Mouse (Mus musculus) hindbrain, embryonic 11.5 days (tissue): ENCODE data around the gene Cfap206. TPM values are rescaled to one million over a fixed set of nuclear protein-coding genes. Genes with fewer than 3 reads are reported as not detected.

ENCODE experiments used
- ATAC-seq: fragments of 200-750 bp; cut with Nextera tagmentation; 2 replicates; pipeline ENCODE4 v1.8.0; 2017; ENCODE audit warnings: mild to moderate bottlenecking, moderate TSS enrichment, moderate library complexity; ENCODE audit not compliant: low FRiP score
- DNase-seq: peaks from one replicate; pipeline ENCODE4 v3.0.0-alpha.2; 2015; ENCODE audit warnings: low spot score
- H3K27ac ChIP-seq: fragments of 300-500 bp; sonication (generic); 2 replicates; pipeline ENCODE4 v1.5.1; 2014; ENCODE audit warnings: mild to moderate bottlenecking, low read depth, low read length
- H3K27me3 ChIP-seq: fragments of 300-500 bp; sonication (generic); 2 replicates; pipeline ENCODE4 v1.6.1; 2014; ENCODE audit warnings: mild to moderate bottlenecking, low read length, moderate library complexity, mixed read lengths; ENCODE audit not compliant: control insufficient read depth, insufficient read depth
- H3K36me3 ChIP-seq: fragments of 300-500 bp; sonication (generic); 2 replicates; pipeline ENCODE4 v1.6.1; 2014; ENCODE audit warnings: mild to moderate bottlenecking, low read length, moderate library complexity, mixed read lengths; ENCODE audit not compliant: control insufficient read depth, insufficient read depth
- H3K4me1 ChIP-seq: fragments of 300-500 bp; sonication (generic); replicated peaks from 2 replicates; pipeline ENCODE4 v1.6.1; 2014; ENCODE audit warnings: low read length, mixed read lengths; ENCODE audit not compliant: control insufficient read depth, insufficient read depth
- H3K4me2 ChIP-seq: fragments of 300-500 bp; sonication (generic); replicated peaks from 2 replicates; pipeline ENCODE4 v1.6.1; 2014; ENCODE audit warnings: mild to moderate bottlenecking, low read depth, low read length
- H3K4me3 ChIP-seq: fragments of 300-500 bp; sonication (generic); 2 replicates; pipeline ENCODE4 v1.5.1; 2014; ENCODE audit warnings: low read depth, low read length
- H3K9ac ChIP-seq: fragments of 300-500 bp; sonication (generic); 2 replicates; pipeline ENCODE4 v1.6.1; 2014; ENCODE audit warnings: low read depth, low read length
- H3K9me3 ChIP-seq: fragments of 300-500 bp; sonication (generic); 2 replicates; pipeline ENCODE4 v1.6.1; 2016; ENCODE audit warnings: low read length; ENCODE audit not compliant: control insufficient read depth
- WGBS: fragments of 180-500 bp; shearing (Covaris S2); extraction: QIAGEN DNeasy Blood & Tissue Kit; methylation state at CpG from one replicate; pipeline ENCODE4 v1.1.7; 2014; 5-methylcytosine and 5-hydroxymethylcytosine counted together
- polyA plus RNA-seq: library from polyadenylated mRNA; unstranded; fragments of >200 nt; fragmentation: Nextera tagmentation; extraction: Ambion mirVana; gene quantifications from 2 replicates; pipeline ENCODE4 v1.2.1, GENCODE M21; 2014

The Cfap206 gene
- polyA plus RNA-seq, 1 experiment from 2014 or later = 4.5 TPM

DNA sequence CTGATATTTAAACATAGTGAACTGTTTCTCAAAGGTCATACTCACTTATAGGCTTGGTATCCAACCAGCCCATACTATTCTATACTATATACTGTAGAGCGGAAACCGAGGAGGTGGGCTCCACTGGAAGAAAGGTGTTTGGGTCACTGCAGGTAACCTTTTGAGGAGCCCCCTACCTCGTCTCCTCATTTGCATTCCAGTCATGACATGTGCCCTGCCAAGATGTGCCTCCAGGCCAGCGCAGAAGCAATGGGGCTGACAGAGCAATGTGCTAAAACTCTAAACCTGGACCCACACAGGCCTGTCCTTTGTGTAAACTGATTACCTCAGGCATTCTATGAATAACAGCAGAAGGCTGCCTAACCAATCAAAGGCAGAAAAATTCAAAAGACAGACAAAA, 5.7 kb downstream of the Cfap206 start:
- H3K27me3 ChIP-seq = no peaks in the 10 kb centered on the region
- 69% methylated on average over 4 of the region's 4 CpGs for WGBS
- no peak overlapping the region for H3K9ac ChIP-seq
- no peaks in the 10 kb centered on the region for H3K4me1 ChIP-seq
- H3K36me3 ChIP-seq = no peaks in the 10 kb centered on the region
- no peak overlapping the region for H3K27ac ChIP-seq
- ATAC-seq = no peak
- no peak overlapping the region for H3K4me2 ChIP-seq
- no peaks in the 10 kb centered on the region for H3K9me3 ChIP-seq
- no peak overlapping the region for H3K4me3 ChIP-seq
- DNase-seq = no peak

DNA sequence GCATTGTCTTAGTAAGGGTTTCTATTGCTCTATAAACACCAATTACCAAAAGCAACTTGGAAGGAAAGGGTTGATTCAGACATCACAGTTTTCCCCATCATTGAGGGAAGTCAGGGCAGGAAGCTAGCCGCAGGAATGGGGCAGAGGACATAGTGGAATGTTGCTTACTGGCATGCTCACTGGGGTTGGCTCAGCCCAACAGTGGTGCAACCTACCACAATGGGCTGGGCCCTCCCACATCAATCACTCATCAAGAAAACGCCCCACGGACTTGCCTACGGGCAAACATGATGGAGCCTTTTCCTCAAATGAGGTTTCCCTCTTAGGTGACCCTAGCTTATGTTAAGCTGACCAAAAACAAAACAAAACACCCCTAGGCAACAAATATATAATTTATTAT, 6.8 kb downstream of the Cfap206 start:
- Histone ChIP-seq H3K4me3 (no peak overlapping the region), H3K27me3 (no peaks in the 10 kb centered on the region), H3K27ac (no peak overlapping the region), H3K9me3 (no peaks in the 10 kb centered on the region), H3K9ac (no peak overlapping the region), H3K4me2 (no peak overlapping the region), H3K4me1 (no peaks in the 10 kb centered on the region), H3K36me3 (no peaks in the 10 kb centered on the region)
- 67% methylated on average over 4 of the region's 4 CpGs for WGBS
- ATAC-seq (no peak), DNase-seq (no peak)

DNA sequence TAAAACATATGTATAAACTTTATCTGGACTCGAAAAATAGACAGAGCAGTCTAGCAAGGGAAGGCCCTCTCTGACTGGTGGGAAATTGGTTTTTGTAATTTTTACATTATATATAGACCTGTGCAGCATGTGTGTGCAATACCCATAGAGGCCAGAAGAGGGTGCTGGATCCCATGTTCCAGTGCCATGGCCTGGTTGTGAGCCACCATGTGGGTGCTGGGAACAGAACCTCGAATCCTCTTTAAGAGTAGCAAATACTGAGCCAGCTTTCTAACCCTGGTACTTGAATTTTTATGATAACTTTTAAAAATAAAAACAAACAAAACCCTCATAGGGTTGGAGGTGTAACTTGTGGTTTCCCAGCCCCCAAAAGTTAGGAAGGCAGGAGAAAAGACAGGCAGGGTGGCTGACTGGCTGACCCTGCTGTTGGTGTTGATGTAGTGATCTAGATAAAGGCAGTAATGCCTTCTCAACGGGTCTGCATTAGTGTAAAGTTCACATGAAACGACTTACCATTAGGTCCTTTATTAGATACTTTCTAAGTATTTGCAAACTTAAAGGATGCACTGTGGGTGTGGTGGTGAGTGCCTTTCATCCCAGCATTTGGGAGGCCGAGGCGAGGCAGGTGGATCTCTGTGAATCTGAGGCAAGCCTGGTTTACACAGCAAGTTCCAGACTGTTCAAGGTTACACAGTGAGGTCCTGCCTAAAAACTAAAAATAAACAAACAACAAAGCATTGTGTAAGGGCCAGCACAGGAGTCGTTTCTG, 9.7 kb downstream of the Cfap206 start:
- H3K27me3 ChIP-seq = no peaks in the 10 kb centered on the region
- no peak overlapping the region for H3K4me2 ChIP-seq
- no peaks in the 10 kb centered on the region for H3K36me3 ChIP-seq
- H3K4me1 ChIP-seq = no peaks in the 10 kb centered on the region
- 92% methylated on average over 7 of the region's 7 CpGs for WGBS
- DNase-seq (no peak), ATAC-seq (no peak)
- no peak overlapping the region for H3K9ac ChIP-seq
- no peaks in the 10 kb centered on the region for H3K9me3 ChIP-seq
- H3K4me3 ChIP-seq = no peak overlapping the region
- H3K27ac ChIP-seq = no peak overlapping the region

DNA sequence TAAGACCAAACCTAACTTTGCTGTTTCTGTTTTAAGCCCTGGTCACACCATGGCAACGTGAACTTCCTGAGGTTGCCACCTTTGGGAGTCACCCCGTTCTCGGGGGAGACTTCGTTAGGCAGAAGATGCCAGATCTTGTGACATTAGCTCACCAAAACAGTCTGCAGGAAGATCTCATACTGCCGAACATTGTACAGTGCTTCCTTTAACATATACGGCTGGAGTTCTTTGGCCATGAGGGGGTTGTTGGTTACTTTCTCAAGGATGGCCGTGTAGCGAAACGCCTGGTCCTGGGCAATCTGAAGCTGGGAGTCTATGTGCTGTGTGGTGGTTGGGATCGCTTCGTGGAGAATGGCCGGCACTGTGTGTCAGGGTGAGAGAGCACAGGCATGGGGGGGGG, 10.6 kb downstream of the Cfap206 start:
- WGBS = 97% methylated on average over 12 of the region's 12 CpGs
- no peak for ATAC-seq

DNA sequence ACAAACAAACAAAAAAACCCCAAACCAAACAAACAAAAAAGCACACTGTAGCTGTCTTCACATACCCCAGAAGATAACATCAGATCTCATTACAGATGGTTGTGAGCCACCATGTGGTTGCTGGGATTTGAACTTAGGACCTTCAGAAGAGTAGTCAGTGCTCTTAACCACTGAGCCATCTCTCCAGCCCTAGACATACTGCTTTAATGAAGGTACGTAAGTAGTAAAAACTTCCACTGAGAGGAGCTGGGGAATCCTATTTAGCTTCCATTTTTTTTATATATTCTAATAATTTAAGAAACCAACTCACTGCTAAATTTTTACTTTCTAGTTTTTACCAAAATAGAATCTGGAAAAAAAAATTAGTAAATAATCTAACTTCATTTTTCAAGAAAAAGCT, 14.9 kb downstream of the Cfap206 start:
- Histone ChIP-seq H3K4me1 (no peaks in the 10 kb centered on the region), H3K27me3 (no peaks in the 10 kb centered on the region), H3K4me2 (no peak overlapping the region), H3K36me3 (no peaks in the 10 kb centered on the region), H3K9ac (no peak overlapping the region), H3K4me3 (no peak overlapping the region), H3K27ac (no peak overlapping the region), H3K9me3 (no peaks in the 10 kb centered on the region)
- no peak for DNase-seq
- 97% methylated on average over 1 of the region's 1 CpGs for WGBS
- no peak for ATAC-seq

More for the DNA sequence above, 10.6 kb downstream of the Cfap206 start:
- Histone ChIP-seq H3K4me3 (no peak overlapping the region), H3K36me3 (no peaks in the 10 kb centered on the region), H3K4me2 (no peak overlapping the region), H3K27ac (no peak overlapping the region), H3K4me1 (no peaks in the 10 kb centered on the region), H3K9ac (no peak overlapping the region), H3K27me3 (no peaks in the 10 kb centered on the region), H3K9me3 (no peaks in the 10 kb centered on the region)
- DNase-seq = no peak

DNA sequence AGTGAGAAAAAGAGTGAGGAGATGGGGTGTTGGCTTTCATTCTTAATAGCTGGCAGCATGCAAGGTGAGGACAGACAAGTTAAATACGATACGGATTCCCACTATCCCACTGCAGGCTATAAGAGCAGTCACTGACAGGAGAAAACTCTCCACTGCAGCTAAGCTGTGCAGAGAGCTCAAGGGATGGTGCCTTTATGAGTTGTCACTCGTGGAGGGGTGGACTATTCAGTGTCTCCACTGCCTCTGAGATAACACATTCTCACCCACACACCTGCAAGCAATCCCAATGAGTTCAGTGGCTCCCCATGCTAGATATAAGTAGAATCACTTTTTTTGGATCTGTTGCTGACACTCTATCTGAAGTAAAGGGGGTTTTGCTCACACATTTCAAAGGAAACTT, 21.9 kb downstream of the Cfap206 start:
- DNase-seq (no peak), ATAC-seq (no peak)
- Histone ChIP-seq H3K4me3 (no peak overlapping the region), H3K27me3 (no peaks in the 10 kb centered on the region), H3K9me3 (no peaks in the 10 kb centered on the region), H3K9ac (no peak overlapping the region), H3K4me1 (no peaks in the 10 kb centered on the region), H3K4me2 (no peak overlapping the region), H3K27ac (no peak overlapping the region), H3K36me3 (no peaks in the 10 kb centered on the region)
- WGBS = 84% methylated on average over 3 of the region's 3 CpGs

DNA sequence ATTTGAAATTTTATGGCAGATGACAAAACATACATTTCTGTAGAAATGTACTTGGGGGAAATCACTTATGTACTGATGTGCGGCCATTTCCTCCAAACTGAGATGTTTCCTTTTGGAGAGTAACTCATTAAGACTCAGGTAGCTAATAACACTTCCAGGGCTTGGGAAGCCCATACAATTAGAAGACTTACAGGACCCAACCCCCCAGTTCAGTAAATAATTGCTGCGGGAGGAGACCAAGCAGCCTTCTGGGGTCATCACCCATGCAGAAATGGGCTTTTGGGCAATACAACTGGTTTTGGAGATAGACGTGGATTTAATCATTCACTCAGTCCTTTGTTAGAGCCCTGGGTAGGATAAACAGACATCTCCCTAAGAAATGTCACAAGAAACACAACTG, 22.8 kb downstream of the Cfap206 start:
- Histone ChIP-seq H3K9me3 (no peaks in the 10 kb centered on the region), H3K36me3 (no peaks in the 10 kb centered on the region), H3K4me3 (no peak overlapping the region), H3K9ac (no peak overlapping the region), H3K27ac (no peak overlapping the region), H3K4me1 (no peaks in the 10 kb centered on the region), H3K27me3 (no peaks in the 10 kb centered on the region), H3K4me2 (no peak overlapping the region)
- WGBS = 73% methylated on average over 3 of the region's 3 CpGs
- no peak for DNase-seq
- ATAC-seq = no peak

DNA sequence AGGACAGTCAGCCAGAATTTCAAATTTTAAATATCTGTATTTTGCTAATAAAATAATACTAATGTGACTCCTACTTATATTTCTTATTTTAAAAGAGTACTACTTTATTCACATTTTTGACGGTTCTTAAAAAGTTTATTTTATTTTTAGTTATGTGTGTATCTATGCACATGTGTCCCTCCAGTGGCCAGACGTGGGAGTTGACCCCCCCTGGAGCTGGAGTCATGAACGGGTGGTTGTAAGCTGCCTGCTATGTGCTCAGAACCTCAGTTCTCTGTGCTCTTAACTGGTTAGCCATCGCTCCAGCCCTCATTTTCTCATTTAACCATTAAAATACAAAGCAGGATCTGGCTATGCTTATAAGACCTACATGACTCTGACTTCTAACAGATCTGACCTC, 27.0 kb downstream of the Cfap206 start:
- H3K27me3 ChIP-seq = no peaks in the 10 kb centered on the region
- H3K36me3 ChIP-seq = no peaks in the 10 kb centered on the region
- H3K4me3 ChIP-seq = no peak overlapping the region
- DNase-seq (no peak), ATAC-seq (no peak)
- 72% methylated on average over 4 of the region's 4 CpGs for WGBS
- H3K27ac ChIP-seq = no peak overlapping the region
- H3K4me2 ChIP-seq = no peak overlapping the region
- no peak overlapping the region for H3K9ac ChIP-seq
- H3K4me1 ChIP-seq = no peaks in the 10 kb centered on the region
- H3K9me3 ChIP-seq = no peaks in the 10 kb centered on the region

DNA sequence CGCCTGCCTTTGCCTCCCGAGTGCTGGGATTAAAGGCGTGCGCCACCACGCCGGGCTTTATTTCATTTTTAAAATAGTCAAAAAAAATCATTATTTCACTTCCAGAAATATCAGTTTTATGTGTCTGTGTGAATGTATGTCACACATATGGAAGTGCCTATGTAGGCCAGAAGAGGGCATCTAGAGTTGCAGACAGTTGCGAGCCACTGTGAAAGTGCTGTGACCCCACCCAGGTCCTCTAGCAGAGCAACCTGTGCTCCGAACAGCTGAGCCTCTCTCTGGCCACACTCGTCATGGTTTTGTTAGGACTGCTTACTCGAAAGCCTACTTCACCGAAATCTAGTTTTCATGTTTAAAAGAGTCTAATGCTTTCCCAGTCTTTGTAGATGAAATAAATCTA, 27.8 kb downstream of the Cfap206 start:
- no peaks in the 10 kb centered on the region for H3K36me3 ChIP-seq
- no peaks in the 10 kb centered on the region for H3K9me3 ChIP-seq
- no peaks in the 10 kb centered on the region for H3K4me1 ChIP-seq
- no peak for ATAC-seq
- DNase-seq = no peak
- no peak overlapping the region for H3K4me3 ChIP-seq
- no peaks in the 10 kb centered on the region for H3K27me3 ChIP-seq
- H3K27ac ChIP-seq = no peak overlapping the region
- no peak overlapping the region for H3K4me2 ChIP-seq
- H3K9ac ChIP-seq = no peak overlapping the region
- 97% methylated on average over 11 of the region's 11 CpGs for WGBS
